Mouse (Mus musculus): ENCODE results near the gene Slc2a12.

Slc2a12 gene

DNA sequence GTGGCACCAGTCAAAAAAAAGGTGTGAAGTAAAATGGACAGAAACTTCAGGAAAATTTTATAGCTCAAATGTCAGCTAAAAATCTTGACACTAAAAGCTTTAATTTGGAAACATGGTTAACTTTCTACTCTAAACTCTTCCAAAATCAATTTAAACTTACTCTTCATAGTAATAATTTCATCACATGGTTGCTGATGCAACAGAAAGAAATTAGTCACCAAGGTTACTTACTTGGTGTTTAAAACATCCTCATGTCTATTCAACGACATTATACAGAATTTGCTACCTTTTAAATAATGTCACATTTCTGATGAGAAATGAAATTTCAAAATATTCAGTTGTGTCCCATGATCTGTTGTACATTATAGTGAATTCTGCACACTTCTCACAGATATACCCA is 83.4 kb downstream of the Slc2a12 start:
- DNase-seq (ENCODE audit: low spot score in 2 of 2) = no peak

DNA sequence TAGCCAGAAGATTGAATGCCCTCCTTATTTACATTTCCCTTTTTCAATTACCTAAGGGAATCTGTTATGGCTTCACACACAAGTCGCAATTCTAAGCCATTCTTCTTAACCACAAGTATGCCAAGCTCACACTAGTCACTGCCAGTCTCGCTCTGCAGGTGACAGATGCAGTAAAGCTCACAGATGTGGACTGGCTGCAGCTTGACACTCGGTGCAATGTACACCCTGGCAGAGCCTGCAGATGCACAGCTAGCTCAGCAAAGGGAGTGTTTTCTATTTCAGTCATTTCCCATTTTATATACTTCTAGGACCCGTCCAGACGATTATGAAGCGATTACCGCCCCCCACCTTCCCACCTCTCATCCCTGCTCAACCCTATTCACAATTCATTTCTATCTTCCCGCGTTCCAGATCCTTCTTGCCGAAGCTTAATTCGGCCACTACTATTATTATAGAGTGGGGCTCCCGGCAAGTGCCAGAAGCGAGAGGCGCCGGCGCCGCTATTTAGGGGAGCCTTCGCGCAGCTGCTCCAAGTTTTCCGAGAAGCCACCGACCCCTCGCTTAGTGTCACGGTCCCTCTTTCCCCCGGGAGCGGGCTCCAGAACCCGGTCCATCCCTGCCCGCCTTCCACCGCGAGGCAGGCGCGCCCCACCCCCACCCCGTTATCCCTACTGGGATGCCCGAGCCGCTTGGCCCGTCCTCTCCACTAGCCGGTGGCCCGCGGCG is 85.6 kb downstream of the Slc2a12 start:
- no peak for DNase-seq (ENCODE audit: low spot score in 2 of 2)

DNA sequence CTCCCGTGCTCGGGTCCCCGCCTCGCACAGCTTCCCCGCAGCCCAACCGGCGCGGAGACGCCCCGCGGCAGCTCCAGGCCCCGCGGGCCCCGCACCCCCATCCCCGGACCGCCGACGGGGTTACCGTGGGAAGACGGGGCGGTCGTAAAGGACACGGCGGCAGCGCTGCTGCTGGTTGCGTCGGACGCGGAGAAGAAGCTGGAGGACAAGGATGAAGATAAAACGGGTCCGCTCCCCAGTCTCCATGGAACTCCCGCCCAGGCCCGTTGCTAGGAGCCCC is 86.1 kb downstream of the Slc2a12 start:
- DNase-seq (ENCODE audit: low spot score in 2 of 2) = no peak

DNA sequence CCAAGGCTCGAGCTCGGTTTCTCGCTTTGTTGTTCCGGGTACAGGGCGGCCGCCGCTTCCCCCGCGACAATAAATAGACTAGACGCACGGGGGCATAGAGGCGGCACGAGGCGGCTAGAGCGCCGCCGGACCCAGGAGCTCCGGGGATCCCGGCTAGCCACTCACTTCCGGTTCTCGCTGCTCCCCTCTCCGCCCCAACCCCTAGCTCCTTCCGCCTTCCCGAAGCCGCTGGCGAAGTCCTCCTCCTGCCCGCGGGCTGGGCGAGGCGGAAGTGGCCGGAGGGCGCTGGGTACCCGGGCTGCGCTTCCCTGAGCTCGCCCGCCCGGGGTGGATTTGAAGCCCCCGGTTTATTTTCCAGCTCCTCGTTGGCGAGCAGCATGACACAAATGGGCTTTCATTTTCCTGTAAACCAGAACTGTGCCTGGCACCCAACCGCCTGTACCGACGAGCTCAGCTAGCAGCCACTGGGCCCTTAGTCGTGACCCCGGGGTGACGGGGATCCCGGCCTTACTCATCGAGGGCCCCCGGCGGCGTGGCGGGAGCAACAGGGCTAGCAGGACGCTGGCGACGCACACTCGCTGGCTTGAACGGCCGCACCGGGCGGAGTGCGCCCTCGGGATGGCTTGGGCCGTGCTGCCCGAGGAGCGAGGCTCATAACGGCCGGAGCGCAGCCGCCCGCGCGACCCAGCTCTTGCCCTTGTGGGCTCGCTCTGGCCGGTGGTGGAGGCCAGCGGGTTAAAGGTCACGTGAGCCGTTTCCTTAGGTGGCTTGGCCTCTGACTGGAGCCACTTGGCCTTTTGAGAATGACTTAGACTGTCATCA is 86.7 kb downstream of the Slc2a12 start, which contains the start of gene Tbpl1:
Gene Tbpl1 (minus strand): TSS at position 667 of the 822 bp plus-strand sequence.
- DNase-seq (ENCODE audit: low spot score in 2 of 2) = peak; percentile 96

DNA sequence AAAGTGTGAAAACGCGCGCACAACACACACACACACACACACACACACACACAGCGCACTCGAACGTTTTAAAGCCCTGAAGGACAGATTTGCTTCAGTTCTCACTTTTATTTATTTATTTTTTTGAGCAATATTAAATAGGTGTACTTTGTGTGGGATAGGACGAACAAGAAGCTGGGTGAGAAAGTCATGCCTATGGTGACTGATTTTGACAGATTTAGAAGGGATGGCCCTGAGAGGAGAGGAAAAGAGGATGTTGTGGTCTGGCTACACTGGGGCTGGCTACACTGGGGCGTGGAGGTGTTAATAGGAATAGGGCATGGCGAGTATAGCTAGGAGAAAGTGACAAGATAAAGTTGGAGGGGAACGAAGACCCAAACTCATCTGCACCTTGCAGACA is 87.4 kb downstream of the Slc2a12 start:
- DNase-seq (ENCODE audit: low spot score in 2 of 2) = peak in 1 of 2 experiments; percentile 18

DNA sequence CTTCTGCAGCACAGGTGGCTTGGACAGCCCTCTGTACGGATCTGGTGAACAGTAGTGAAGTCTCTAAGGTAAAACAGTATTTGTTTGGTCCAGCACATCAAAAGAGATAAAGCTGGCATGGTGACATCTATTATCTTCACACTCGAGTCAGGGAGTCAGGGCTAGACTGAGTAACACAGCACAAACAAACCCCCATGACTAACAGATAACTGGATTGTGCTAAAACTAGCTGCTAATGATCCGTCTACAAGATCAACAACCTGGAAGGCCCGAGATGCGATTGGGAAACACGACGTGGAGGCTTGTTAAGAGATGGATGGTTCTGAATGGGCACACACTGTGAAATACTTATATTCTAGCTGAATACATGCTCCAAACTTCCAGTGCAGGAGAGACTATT is 101.1 kb downstream of the Slc2a12 start:
- DNase-seq (ENCODE audit: low spot score in 2 of 2) = no peak

DNA sequence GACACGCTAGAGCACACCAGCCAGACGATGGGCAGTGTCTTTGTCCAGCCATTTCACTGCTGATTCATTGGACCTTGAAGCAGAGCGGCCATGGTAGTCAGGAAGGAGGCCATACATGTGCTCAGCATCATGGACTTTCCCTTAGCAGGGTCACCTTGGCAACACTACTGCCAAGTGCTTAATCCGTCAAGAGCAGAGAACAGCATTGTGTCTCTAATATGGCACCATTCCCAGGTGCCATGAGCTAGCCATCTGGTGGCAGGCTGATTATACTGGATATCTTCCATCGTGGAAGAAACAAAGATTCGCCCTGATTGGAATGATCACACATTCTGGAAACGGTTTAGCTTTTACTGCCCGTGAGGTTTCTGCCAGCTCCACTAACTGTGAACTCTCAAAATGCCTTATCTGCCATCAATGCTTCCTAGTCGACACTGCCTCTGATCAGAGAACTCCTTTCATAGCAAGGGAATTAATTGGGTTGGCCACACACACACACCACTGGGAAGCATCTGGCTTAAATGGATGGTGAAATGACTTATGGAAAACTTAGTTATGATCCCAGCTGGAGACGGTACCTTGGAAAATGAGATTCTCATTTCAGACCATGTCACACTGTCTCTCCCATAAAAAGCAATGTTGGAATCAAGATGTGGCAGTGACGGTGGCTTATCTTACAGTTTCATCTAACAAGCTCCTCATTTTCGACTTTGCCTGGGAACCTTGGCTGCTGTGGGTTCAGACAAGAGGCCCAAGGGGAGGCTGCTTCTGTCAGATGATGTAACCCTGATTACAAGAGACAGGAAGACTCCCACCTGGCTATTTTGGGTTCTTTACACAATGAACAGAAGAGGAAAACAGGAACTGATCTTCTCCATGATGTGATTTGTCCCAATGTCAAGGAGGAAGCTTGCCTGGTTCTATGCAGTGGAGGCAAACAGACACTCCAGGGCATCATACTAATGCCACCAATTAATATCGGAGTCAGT is 101.8 kb downstream of the Slc2a12 start:
- DNase-seq (ENCODE audit: low spot score in 2 of 2) = peak in 1 of 2 experiments; percentile 41

DNA sequence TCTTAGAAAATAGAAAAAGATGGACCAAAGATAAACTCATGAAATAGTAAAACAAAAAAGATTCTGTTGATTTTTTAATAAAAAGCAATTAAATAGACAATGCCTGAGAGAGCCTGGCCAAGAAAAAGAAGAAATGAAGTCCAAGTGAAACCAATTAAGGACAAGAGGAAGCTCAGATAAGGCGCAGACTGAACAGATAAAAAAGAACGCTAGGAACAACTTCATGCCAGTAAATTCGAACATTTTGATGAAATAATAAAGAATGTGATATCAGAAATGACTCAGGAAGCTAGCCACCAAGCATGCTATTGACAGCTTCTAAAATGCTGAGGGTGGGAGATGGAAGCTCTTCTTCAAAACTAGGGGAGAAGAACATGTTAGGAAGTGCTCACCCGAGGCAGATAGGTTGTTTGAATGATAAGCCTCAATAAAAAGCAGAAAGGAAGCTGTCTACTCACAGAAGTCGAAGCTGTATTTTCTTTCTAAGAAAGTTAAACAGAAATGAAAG is 106.4 kb downstream of the Slc2a12 start:
- no peak for DNase-seq (ENCODE audit: low spot score in 2 of 2)
